Mouse (Mus musculus) lung, postnatal 4 days (tissue): Measurements from ENCODE around the gene Rbbp7.

Source experiments
- DNase-seq, 2 experiments: peaks; one replicate each; pipeline ENCODE4 v3.0.0; 2021

The Rbbp7 gene

GRCm38 (mm10) chrX:162760115-162760942 lies at the start of gene Rbbp7:
Gene Rbbp7 (plus strand): TSS chrX:162760402.
- DNase-seq, result peak; percentile 93 to 96

- peak; percentile 19 to 55 for DNase-seq
Measured at GRCm38 (mm10) chrX:162717837-162718236, 42.4 kb upstream of the Rbbp7 start.

- peak in 1 of 2 experiments; percentile 59 for DNase-seq
Measured at GRCm38 (mm10) chrX:162719615-162720014, 40.6 kb upstream of the Rbbp7 start.

- DNase-seq, result peak in 1 of 2 experiments; percentile 19
Measured at GRCm38 (mm10) chrX:162727367-162727777, 32.8 kb upstream of the Rbbp7 start.

GRCm38 (mm10) chrX:162727795-162728194 lies 32.4 kb upstream of the Rbbp7 start:
- no peak for DNase-seq

- no peak for DNase-seq
Measured at GRCm38 (mm10) chrX:162728228-162728627, 32.0 kb upstream of the Rbbp7 start.

GRCm38 (mm10) chrX:162730031-162730430 lies 30.2 kb upstream of the Rbbp7 start:
- DNase-seq, result no peak

- DNase-seq, result peak; percentile 70 to 71
Measured at GRCm38 (mm10) chrX:162734997-162735929, 24.9 kb upstream of the Rbbp7 start.

GRCm38 (mm10) chrX:162736140-162736659 lies 24.0 kb upstream of the Rbbp7 start:
- DNase-seq, result peak; percentile 21 to 42

GRCm38 (mm10) chrX:162748696-162749420 lies 11.3 kb upstream of the Rbbp7 start:
- no peak for DNase-seq

- DNase-seq, result no peak
Measured at GRCm38 (mm10) chrX:162752418-162752817, 7.8 kb upstream of the Rbbp7 start.

GRCm38 (mm10) chrX:162754314-162754713 lies 5.9 kb upstream of the Rbbp7 start:
- no peak for DNase-seq

GRCm38 (mm10) chrX:162756058-162756457 lies 4.1 kb upstream of the Rbbp7 start:
- DNase-seq, result no peak

- peak in 1 of 2 experiments; percentile 30 for DNase-seq
Measured at GRCm38 (mm10) chrX:162759251-162760114, 719 bp upstream of the Rbbp7 start.

GRCm38 (mm10) chrX:162760958-162761515 lies 835 bp downstream of the Rbbp7 start:
- peak in 1 of 2 experiments; percentile 37 for DNase-seq

GRCm38 (mm10) chrX:162761716-162762395 lies 1.7 kb downstream of the Rbbp7 start:
- DNase-seq, result no peak

GRCm38 (mm10) chrX:162770726-162771125 lies 10.5 kb downstream of the Rbbp7 start:
- no peak for DNase-seq

- DNase-seq, result no peak
Measured at GRCm38 (mm10) chrX:162788372-162788771, 28.2 kb downstream of the Rbbp7 start.

GRCm38 (mm10) chrX:162791392-162791791 lies 31.2 kb downstream of the Rbbp7 start:
- DNase-seq, result peak in 1 of 2 experiments; percentile 5

GRCm38 (mm10) chrX:162800371-162800770 lies 40.2 kb downstream of the Rbbp7 start:
- peak; percentile 18 to 36 for DNase-seq
